Mouse (Mus musculus) macrophage (primary cell): ENCODE measurements around the gene Itgax. TPM values are rescaled to one million over a fixed set of nuclear protein-coding genes. Genes with fewer than 3 reads are reported as not detected.

Experiments used
- H3K27ac ChIP-seq: fragments of 350-480 bp; formaldehyde crosslinking; 2 replicates; pipeline ENCODE4 v1.9.0; 2021
- H3K36me3 ChIP-seq: fragments of 350-480 bp; formaldehyde crosslinking; 2 replicates; pipeline ENCODE4 v1.9.0; 2021; ENCODE audit errors: inconsistent target
- H3K4me3 ChIP-seq: fragments of 350-480 bp; formaldehyde crosslinking; 2 replicates; pipeline ENCODE4 v1.9.0; 2021; ENCODE audit errors: inconsistent target
- H3K79me2 ChIP-seq: fragments of 350-480 bp; formaldehyde crosslinking; 2 replicates; pipeline ENCODE4 v1.9.0; 2021; ENCODE audit errors: inconsistent target
- WGBS: methylation state at CpG from one replicate; pipeline ENCODE4 v1.1.7; 2026; ENCODE audit warnings: inconsistent platforms; ENCODE audit not compliant: missing documents; 5-methylcytosine and 5-hydroxymethylcytosine counted together
- polyA plus RNA-seq: library from polyadenylated mRNA; stranded (reverse); fragments of 250-400 nt; gene quantifications from 3 replicates; pipeline ENCODE4 v1.2.4, GENCODE M21; 2018; ENCODE audit warnings: inconsistent platforms
- total RNA-seq, 78 experiments: library from RNA; depleted of rRNA; stranded (reverse); fragments of 250-400 nt; gene quantifications; 1 replicate in 9 of 78; 2 replicates in 24 of 78; 3 replicates in 43 of 78; 4 replicates in 2 of 78; pipeline ENCODE4 v1.2.4; 2018; ENCODE audit warnings: inconsistent platforms in 56 of 78

Itgax gene
- 10 to 100 TPM in 9 of 26 experiments, 1 to 10 TPM in 9, under 1 TPM in 7, not detected in 1; 0.23 to 33.9 (median 8.9) TPM for total RNA-seq (2018; cell fraction: chromatin; rRNA removed)
- total RNA-seq (2018; cell fraction: cytosol; rRNA removed): 1 to 10 TPM in 20 of 26 experiments, under 1 TPM in 6; 0.51 to 9.1 (median 2.7) TPM
- total RNA-seq (2018; cell fraction: nucleus; rRNA removed): 10 to 100 TPM in 12 of 26 experiments, 1 to 10 TPM in 13, under 1 TPM in 1; 0.87 to 24.2 (median 6.0) TPM
- polyA plus RNA-seq: 4.4 to 10.4 TPM (median 7.7 TPM) in 3 replicates

DNA sequence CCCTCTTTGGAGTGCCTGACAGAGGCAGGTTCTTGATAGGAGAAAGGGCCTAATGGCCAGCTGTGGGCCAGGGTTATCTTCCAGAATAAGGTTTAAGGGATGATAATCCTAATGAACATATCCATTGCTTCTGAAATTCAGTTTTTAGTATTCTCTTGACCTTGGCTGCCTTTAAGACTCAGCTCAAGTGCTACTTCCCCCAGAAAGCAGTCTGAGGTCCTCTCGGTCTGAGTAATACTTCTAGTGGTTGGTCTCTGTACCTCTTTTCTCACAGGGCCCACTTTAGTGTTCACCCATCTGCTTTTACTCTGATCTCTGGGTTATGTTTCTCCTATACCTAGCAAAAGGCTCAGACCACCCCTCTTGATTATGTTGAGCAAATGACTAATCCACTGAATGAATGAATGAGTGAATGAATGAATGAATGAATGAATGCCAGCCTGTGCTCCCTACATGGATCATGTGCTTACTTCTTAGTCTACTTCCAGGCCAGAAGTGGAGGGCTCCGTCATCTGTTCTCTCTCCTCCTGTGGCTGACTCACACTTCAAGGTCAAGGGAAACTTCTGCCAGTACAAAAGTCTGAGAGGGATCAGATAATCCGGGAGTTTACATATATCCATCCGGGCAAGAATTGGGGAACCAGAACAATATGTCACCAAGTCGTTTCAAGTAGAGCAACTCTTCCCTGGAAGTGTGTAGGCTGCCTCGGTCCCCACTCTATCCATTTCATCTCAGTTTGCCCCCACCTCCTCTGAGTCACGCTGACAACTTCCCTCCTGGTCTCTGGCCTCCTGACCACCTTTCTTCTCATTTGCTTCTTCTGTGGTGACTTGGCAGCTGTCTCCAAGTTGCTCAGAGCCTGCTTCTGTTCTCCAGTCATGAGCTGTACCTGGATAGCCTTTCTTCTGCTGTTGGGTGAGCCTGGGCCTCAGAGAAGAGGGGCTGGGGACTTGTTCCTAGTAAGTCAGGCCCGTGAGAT is at the start of gene Itgax:
Itgax (plus strand) TSS at position 807 of the 980 bp plus-strand sequence.
- H3K79me2 ChIP-seq: no peaks in the 10 kb centered on the region
- H3K4me3 ChIP-seq: no peak within 1 kb of the TSS
- H3K27ac ChIP-seq: 0 out of 2 replicates have a peak within 1 kb of the TSS, but pooled peaks have one; percentile 1
- 39% methylated on average over 8 of the region's 8 CpGs for WGBS
- H3K36me3 ChIP-seq: no peaks in the 10 kb centered on the region

DNA sequence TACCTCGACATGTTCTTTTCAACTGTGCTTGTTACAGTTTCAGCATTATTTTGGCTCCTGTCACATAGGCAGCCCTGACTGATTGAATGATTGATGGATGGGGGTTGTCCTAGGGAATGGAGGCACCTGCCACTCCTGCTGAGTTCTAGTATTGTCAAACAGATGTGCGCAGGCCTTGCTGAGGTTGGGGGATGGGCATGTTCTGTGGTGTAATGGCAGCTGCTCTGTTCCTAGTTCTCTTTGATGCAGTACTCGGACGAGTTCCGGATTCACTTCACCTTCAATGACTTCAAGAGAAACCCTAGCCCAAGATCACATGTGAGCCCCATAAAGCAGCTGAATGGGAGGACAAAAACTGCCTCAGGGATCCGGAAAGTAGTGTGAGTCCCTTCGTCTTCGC is 49.3 kb upstream of the Itgax start:
- Histone ChIP-seq H3K27ac (no peak overlapping the region), H3K4me3 (no peak overlapping the region), H3K36me3 (peaks cover 41% of the 10 kb centered on the region; the same call in 1 of the 2 replicates), H3K79me2 (no peaks in the 10 kb centered on the region)
- 96% methylated on average over 8 of the region's 8 CpGs for WGBS

DNA sequence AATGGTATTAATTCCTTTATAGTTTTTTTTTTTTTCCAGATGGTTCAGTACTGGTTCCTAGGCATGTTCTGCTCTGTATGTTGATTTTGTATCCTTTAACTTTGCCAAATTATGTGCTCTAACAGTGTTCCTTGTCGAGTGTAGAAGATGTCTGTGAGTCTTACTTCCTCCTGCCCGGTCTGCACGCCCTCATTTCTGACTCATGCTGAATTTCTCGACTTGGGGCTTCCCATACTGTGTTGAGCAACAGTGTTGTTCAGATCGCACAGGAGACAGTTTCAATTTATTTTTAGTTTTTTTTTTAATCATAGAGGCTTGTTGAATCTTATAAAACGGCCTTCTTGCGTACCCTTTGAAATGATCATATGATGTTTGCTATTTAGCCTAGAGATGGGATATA is 40.2 kb upstream of the Itgax start:
- peak overlapping the region; percentile 78 for H3K27ac ChIP-seq
- WGBS: 0% methylated on average over 7 of the region's 7 CpGs
- peaks cover 19% of the 10 kb centered on the region for H3K36me3 ChIP-seq
- peak overlapping the region; percentile 23 for H3K4me3 ChIP-seq
- H3K79me2 ChIP-seq: peaks cover 6% of the 10 kb centered on the region; the same call in 1 of the 2 replicates

DNA sequence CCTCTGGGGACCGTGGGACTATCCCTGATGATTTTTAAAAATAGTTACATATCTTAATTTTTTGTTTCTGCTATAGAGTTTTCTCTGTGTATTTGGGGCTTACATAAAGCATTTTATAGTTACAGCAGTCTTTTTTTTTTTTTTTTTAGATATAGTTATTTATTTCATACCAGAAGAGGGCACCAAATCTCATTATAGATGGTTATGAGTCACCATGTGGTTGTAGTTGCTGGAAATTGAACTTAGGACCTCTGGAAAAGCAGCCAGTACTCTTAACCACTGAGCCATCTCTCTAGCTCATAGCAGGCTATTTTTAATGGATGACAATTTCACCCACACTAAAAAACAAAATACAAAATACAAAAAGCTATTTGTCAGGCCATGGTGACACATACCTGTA is 31.2 kb upstream of the Itgax start:
- Histone ChIP-seq H3K79me2 (no peaks in the 10 kb centered on the region; the same call in 1 of the 2 replicates), H3K27ac (no peak overlapping the region), H3K36me3 (peaks cover 30% of the 10 kb centered on the region), H3K4me3 (no peak overlapping the region)
- WGBS: 88% methylated on average over 1 of the region's 1 CpGs

DNA sequence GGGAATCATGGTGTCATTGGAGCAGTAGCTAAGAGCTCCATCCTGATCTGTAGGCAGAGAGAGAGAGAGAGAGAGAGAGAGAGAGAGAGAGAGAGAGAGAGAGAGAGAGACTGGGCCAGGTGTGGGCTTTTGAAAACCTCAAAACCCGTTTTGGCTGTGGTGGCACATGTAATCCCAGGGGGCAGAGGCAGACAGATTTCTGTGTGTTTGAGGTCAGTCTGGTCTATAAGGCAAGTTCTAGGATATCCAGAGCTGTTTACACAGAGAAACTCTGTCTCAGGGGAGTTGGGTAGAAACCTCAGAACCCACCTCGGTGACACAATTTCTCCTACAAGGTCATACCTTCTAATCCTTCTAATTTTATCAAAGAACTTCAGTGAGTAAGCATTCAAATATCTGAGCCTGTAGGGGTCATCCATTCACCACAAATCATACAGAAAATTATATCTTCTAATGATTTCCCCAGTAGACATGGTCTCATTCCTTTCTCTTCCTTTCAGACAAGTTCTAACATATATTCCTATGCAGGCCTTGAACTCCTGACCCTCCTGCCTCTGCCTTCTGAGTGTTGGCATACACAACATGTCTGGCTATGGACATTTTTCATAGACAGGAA is 28.5 kb upstream of the Itgax start:
- H3K27ac ChIP-seq: no peak overlapping the region
- H3K79me2 ChIP-seq: no peaks in the 10 kb centered on the region
- H3K36me3 ChIP-seq: peaks cover 41% of the 10 kb centered on the region
- 71% methylated on average over 2 of the region's 2 CpGs for WGBS
- no peak overlapping the region for H3K4me3 ChIP-seq

DNA sequence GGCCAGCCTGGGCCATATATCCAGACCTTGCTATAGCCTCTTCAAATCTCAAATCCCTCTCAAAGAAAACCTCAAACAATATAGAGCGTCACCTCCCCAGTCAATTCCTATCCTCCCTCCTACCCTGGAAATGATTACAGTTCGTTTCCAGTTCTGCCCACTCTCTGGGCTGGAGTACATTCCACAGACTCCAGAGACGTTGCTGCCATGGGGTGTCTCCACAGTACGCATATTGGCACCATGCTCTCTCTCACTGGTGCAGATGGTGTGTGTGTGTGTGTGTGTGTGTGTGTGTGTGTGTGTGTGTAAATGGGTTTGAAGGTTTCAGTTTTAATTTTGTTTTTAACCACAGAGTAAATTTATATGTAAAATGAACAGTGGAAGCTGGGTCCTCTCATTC is 24.1 kb upstream of the Itgax start:
- no peaks in the 10 kb centered on the region for H3K79me2 ChIP-seq
- no peak overlapping the region for H3K4me3 ChIP-seq
- 69% methylated on average over 4 of the region's 4 CpGs for WGBS
- peaks cover 58% of the 10 kb centered on the region for H3K36me3 ChIP-seq
- H3K27ac ChIP-seq: no peak overlapping the region

DNA sequence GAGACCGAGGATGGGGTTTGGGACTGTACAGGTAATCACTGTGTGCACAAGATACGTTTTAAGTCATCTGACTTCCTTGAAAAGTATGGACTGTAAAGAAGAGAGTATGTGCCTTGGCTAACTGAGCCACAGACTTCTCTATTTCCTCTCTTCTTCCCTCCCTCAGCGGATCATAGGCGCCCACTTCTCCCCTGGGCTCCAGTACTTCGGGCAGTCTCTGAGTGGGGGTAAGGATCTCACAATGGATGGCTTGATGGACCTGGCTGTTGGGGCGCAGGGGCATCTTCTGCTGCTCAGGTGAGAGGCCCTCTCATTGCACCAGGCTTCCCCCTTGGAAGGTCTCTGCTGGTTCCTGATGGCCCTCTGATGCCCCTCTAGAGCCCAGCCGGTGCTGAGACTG is 21.9 kb upstream of the Itgax start:
- no peak overlapping the region for H3K27ac ChIP-seq
- no peak overlapping the region for H3K4me3 ChIP-seq
- H3K36me3 ChIP-seq: peaks cover 57% of the 10 kb centered on the region
- WGBS: 97% methylated on average over 4 of the region's 7 CpGs
- H3K79me2 ChIP-seq: no peaks in the 10 kb centered on the region

DNA sequence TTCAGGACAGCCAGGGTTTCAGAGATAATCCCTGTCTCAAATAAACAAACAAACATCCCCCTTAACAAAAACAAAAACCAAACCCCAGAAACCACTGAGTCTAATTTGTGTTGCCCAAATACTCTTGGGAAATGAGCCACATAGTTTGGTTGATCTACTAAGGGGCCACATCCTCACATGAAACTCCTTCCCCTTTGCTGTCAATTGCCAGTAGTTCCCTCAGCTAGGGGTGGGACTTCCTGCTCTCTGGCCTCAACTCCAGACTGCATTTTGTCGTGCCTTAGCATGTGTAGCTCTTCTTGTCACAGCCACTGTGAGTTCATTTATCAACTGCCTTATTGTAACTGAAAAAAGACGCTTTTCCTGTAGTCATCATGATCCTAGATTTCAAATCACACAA is 19.0 kb upstream of the Itgax start:
- Histone ChIP-seq H3K79me2 (no peaks in the 10 kb centered on the region), H3K36me3 (peaks cover 66% of the 10 kb centered on the region), H3K4me3 (no peak overlapping the region), H3K27ac (no peak overlapping the region)
- 62% methylated on average over 2 of the region's 2 CpGs for WGBS

DNA sequence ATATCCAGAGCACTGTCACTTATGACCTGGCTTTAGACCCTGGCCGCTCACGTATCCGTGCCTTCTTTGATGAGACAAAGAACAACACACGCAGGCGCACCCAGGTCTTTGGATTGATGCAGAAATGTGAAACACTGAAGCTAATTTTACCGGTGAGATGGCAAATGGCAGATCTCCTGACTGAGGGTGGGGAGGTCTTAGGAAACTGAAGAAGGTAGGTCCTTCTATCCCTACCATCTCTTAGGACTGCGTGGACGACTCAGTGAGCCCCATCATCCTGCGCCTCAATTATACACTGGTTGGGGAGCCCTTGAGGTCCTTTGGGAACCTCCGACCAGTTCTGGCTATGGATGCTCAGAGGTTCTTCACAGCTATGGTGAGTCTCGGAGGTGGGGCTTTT is 17.2 kb upstream of the Itgax start:
- H3K79me2 ChIP-seq: no peaks in the 10 kb centered on the region
- H3K36me3 ChIP-seq: peaks cover 54% of the 10 kb centered on the region
- 95% methylated on average over 11 of the region's 11 CpGs for WGBS

DNA sequence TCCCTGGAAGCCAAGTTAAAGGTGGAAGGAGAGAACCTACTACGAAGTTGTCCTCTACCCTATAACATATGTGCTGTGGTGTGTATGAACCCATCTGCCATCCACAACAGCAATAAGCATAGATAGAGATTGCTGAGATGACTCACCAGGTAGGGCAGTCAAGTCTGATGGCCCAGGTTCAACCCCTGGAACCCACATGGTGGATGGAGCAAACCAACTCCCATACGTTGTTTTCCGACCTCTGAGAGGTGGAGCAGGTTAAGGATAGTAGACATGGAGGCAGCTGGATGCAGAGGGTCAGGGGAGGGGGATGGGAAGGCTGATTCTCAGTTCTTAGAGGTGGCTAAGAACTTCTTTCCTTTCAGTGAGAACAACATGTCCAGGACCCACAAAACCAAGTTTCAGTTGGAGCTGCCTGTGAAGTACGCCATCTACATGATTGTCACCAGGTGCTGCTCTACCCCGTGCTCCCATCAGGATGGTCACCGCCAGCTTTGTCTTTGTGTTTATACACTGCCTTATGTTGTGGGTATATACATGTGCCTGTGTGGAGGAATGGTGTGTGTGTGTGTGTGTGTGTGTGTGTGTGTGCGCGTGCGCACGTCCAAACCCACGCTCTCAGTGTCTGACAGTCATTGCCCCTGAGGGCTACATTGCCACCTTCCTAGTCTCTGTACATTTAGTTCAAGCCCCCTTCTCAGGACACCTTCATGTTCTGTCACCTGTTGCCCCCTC is 14.8 kb upstream of the Itgax start:
- Histone ChIP-seq H3K79me2 (no peaks in the 10 kb centered on the region), H3K4me3 (no peak overlapping the region), H3K27ac (no peak overlapping the region), H3K36me3 (peaks cover 37% of the 10 kb centered on the region)
- 88% methylated on average over 11 of the region's 11 CpGs for WGBS

More for the DNA sequence above, 17.2 kb upstream of the Itgax start:
- Histone ChIP-seq H3K4me3 (no peak overlapping the region), H3K27ac (no peak overlapping the region)

DNA sequence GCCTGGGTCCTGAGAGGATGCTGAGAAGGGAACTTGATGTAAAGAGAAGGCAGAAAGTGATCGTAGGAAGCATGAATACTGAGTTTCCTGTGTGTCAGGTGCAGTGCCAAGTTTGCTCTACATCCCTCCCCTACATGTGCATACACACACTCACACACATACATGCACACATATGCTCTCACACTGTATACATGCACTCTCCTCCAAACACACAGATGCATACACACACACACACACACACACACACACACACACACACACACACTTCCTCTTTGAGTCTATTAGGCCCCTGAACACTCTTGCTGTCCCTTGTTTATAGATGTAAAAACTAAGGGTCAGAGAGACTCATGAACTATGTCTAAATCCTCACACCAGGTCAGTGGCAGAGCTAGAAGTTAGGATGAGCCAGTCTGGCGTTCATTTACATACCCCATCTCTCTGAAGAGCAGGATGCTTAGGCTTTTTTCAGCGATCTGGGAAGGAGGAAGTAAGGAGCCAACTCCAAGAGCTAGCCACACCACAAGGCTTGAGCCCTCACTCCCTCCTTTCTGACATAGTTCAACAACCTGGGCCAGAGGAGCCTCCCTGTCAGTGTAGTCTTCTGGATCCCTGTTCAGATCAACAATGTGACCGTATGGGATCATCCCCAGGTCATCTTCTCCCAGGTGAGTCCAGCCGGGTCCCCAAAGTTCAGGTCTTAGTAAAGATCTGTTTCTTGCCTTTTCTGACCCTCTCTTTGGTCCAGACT is 14.0 kb upstream of the Itgax start:
- H3K79me2 ChIP-seq: no peaks in the 10 kb centered on the region
- no peak overlapping the region for H3K27ac ChIP-seq
- WGBS: 47% methylated on average over 5 of the region's 5 CpGs
- H3K4me3 ChIP-seq: no peak overlapping the region
- H3K36me3 ChIP-seq: peaks cover 37% of the 10 kb centered on the region

DNA sequence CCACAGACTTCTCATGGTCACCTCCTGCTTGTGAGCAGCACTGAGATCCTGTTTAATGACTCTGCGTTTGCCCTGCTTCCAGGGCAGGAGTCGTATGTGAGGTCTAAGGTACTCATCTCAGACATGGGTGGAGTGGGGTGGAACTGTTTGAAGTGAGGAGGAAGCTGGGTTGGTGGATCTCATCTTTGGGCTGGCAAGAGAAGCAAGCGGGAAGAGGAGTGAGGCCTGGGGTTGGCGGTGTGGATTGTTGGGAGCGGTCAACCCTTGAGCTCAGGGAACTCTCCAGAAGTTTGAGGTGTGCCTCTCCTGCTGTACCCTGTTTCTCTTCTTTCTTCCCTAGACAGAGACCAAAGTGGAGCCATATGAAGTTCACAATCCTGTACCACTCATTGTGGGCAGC is 13.0 kb upstream of the Itgax start:
- no peak overlapping the region for H3K27ac ChIP-seq
- H3K79me2 ChIP-seq: no peaks in the 10 kb centered on the region
- WGBS: 96% methylated on average over 5 of the region's 5 CpGs
- H3K4me3 ChIP-seq: no peak overlapping the region
- H3K36me3 ChIP-seq: peaks cover 32% of the 10 kb centered on the region

DNA sequence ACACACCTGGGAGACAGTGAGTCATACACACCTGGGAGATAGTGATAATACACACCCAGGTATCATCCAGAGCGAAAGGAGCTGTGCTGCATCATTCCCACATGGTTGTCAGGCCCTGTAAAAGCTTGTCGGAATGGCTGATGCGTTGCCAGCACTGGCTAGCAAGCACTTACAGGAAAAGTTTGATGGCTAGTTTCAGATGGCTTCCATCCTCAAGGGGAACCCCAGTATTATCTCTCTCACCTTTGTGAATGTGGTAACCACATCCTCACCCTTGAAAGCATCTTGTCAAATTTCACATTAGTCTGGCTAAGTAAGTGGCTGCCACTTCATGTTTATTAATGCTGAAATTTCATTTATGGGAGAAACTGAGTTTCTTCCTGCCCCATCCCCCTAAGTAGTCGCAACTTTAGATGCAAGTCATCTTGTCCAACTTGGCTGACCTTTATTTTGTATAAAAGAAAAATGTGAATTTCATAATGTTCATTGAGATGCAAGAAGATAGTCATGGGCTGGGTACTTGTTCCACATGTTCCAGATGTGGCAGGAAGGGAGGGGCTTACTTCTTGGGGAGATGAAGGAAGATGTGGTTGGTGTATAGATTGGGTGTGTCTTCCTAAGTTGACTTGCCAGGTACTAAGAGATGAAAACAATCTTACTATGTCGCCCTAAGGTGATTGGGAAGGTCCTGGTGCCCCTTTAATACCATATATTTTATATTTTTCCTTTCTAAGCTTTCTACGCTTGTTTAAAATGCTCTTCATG is 9.4 kb upstream of the Itgax start:
- 88% methylated on average over 6 of the region's 6 CpGs for WGBS
- Histone ChIP-seq H3K36me3 (peaks cover under 1% of the 10 kb centered on the region; the same call in 1 of the 2 replicates), H3K79me2 (no peaks in the 10 kb centered on the region), H3K4me3 (no peak overlapping the region), H3K27ac (no peak overlapping the region)
